Mouse (Mus musculus): ENCODE data around the gene Cmya5. TPM values are rescaled to one million over a fixed set of nuclear protein-coding genes. Genes with fewer than 3 reads are reported as not detected.
"Not testable (repeated sequence)": the region's sequence is repeated elsewhere in the genome, so short reads cannot be mapped to it uniquely, and the experiment has no call there.

The Cmya5 gene
- total RNA-seq, 2 experiments from 2014 or later = 7.8 to 29.4 TPM

DNA sequence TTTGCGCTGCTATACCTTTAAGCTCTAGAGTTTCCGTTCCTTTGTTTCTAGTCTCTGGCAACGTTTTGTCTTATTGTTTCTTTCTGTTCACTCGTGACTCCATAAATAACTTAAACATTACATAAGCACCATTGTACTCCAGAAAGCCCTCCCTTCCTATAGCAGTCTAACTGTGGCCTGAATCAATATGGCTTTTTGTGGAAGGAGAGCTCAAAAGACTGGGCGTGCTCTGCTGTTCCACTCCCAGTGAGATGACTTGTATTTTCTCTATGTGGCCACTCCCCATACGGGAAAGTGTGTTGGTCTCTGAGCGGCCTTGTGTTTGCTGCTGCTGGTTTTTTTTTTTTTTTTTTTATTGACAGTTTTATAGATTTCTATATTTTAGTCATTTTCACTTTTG, 27.3 kb downstream of the Cmya5 start:
- no peak for DNase-seq

DNA sequence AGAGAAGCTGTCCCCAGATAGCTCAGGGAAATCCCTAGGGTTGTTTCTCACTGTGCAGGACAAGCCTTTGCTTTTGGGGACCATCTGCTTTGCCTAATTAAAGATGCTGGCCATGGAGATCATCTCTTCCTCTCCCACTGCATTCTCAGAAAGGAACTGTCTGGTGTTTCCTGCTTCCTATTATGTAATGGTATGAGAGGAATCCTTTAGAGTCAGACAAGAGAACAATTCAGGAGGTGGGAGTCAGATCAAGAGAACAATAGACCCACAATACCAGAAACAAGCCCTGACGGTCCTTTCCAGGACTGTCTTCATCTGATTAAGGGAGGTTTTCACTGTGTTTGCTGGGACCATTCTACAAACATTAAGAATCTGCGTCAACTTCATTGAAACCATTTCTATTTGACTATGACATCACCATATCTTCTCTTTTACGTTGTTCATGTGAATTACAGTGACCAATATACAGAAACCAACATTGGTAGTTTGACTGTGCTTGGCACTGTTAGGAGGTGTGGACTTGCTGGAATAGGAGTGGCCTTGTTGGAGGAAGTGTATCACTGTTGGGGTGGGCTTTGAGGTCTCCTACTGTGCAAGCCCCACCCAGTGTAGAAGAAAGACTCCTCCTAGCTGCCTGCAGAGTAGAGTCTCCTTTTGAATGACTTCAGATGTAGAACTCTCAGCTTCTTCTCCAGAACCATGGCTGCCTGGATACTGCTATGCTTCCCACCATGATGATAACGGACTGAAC, 42.0 kb downstream of the Cmya5 start:
- DNase-seq = no peak

DNA sequence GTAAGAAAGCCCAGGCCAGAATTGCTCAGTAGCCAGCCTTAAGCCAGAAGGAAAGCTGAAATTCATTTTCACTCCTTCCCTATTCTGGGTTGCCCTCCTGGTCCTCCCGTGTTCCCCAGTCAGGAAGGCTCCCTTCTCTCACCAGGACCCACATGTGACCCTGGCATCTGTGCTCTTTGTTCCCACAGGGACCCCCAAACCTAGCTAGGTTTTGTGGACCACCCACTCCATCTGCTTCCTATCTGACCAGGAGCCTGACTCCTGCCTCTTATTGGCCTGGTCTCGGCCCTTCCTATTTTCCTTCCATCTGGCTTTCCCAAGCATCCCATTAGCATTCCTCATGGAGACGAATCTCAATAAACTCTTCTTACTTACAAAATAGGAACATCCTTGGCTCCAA, 45.9 kb downstream of the Cmya5 start:
- DNase-seq = no peak

DNA sequence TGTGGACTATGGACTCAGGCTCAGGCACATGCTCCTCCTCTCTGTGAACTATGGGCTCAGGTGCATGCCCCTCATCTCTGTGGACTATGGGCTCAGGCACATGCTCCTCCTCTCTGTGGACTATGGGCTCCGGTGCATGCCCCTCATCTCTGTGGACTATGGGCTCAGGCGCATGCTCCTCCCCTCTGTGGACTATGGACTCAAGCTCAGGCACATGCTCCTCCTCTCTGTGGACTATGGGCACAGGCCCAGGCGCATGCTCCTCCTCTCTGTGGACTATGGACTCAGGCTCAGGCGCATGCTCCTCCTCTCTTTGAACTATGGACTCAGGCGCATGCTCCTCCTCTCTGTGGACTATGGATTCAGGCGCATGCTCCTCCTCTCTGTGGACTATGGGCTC, 47.9 kb downstream of the Cmya5 start:
- no peak for DNase-seq

DNA sequence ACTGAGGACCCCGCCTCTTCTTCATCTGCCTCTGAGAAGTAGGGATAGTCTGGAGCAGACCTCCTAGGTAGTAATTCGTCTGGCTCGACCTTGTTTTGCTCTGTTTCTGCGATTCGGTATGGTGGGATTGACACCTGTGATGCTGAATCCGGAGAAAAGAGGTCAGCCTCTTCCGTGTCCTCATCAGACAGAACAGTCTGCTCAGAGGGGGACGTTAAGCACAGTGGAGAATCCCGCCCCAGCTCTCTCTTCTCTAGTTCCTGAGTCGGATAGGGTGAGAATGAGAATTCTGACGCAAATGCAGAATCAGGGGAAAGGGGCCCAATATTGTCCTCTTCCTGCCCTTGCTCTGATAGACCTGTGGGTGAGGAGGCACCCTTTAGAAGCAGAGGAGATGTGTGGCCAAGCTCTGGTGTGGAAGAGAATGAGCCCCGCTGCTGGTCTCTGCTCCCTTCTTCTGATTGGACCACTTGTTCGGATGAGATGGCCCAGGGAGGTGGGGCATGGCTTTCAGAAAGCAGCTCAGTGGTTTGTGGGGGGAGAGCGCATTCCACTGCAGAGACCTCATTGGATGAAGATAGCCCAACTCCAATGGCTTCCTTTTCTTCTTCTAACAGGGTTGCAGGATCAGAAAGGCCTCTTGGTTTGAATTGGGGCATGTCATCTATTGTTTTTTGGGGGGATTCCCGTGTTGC, 49.3 kb downstream of the Cmya5 start:
- DNase-seq = no peak

DNA sequence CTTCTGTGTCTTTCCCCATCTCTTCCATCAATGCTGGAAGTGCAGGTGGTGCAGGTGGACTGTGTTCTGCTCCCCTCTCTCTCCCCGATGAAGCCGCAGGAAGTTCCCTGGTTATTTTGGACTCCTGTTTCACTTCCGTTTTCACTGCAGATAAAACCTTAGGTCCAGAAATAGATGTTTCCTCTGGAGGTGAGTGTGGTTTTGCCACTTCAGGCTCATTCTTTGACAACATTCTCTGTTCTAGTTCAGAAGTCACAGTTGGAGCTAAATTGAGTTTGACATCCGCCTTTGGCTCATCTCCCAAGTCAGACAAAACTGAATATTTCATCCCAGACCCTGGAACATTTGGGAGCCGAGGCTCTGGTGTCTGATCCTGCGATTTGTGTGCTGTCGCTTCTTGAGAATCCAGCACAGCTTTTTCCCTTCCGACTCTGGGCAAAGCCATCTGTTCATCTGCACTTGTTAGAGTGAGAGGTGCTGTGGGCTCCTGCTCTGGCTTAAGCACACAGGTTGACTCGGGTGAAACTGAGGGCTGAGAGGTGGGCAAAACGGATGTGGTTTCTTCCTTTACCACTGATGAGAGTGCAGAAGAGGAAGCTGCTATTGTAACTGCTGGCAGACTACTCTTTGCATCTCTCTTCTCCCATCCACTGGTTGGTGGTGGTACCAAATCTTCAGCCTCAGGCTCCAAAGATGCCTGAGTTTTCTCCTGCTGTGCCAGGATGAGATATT, 50.2 kb downstream of the Cmya5 start:
- no peak for DNase-seq

DNA sequence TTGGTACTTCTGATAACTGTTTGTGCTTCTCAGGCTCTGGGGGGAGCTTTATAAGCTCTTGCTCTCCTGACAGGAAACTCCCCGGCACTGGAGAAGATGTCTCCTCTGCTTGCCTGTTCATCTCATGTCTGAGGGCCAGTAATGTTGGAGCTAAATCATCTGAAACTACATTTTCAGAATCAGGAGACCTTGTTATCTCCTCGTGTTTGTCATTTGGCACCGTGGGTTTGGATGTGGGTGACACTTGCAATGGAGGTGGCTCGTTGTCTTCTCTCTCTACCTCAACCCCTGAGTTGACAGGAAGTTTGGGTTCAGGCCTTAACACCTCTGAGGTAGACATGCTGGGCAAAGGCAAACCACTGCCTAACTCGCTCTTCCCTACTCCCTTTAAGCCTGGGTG, 50.8 kb downstream of the Cmya5 start:
- DNase-seq = no peak

DNA sequence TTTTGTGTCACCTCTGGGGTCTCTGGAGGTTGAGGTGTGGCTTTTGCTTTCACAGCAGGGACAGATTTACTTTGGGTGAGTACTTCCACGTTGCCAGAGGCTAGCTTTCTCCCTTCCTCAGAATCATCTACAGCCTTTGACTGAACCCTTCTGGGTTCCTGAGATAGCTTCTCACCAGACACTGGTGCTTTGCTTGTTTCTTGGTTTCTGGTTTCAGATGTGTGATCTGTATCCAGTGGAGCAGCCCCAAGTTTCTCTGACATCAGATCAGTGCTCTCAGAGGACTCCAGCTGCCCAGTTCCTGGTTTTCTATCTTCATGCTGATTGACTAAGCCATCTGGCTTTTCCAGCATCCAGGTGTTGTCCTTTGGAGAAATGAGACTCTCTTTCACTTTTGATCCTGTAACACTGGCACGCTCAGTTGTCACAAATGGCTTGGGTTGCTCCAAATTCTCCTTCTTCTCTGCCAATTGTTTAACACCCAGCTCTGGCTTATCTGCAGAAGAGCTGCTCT, 51.6 kb downstream of the Cmya5 start:
- DNase-seq = no peak

DNA sequence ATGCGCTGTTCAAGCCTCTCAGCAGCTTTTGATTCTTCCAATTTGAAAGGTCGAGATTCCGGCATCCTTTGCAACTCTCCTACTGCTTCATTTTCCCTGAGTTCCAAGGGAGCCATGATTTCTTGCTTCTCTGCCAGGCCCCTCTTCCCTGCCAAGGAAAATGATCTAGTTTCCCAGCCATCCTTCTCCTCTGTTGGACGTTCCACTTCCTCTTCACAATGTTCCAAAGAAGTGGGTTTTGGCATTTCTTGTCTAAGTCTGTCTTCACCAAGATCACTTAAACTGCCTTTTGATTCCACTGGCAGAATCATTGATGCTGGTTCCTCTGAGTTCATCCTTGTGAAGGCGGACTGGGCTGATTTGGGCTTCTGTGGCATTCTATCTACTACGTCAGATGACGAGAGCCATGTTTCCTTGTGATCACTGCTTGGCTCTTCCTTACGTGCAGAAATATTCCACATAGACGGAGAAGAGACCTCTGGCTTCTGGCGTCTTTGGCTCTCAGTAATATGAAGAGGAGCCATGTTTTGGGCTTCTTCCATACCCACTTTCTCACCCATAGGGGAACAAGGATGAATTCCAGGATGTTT, 52.6 kb downstream of the Cmya5 start:
- no peak for DNase-seq

DNA sequence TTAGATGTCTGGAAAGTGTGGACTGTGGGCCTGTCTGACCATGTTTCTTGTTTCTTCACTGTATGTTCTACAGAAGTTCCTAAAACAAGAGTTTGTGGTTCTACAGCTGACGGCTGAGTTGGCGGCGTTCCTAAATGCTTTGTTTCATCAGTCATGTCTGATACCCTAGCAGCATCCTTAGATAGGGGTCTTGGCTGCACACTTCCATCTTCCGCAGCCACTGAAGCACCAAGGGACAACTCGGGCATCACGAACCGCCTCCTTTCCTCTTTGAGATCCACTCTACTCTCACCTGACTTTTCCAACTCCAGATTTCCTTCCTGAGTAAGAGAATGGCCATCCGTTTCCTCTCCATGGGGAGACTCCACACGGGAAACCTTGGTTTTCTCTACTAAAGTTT, 53.3 kb downstream of the Cmya5 start:
- no peak for DNase-seq

DNA sequence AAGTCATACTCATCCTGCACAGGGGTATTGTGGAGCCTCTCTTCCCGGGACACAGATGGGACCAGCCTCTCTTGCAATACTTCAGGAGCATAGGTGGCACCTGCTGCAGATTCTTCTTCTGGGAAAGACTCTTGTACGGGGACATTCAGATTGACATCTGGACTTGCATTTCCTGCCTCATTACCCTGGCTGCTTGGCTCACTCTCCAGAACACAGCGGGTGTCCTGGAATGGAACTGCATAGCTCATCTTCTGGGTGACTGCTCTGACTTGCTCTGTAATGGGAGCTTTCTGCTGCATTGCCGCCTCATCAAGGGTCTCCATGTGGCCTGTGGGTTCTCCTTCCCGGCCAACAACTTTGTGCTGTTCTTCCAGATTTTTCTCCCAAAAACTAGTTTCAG, 55.0 kb downstream of the Cmya5 start:
- DNase-seq = no peak

DNA sequence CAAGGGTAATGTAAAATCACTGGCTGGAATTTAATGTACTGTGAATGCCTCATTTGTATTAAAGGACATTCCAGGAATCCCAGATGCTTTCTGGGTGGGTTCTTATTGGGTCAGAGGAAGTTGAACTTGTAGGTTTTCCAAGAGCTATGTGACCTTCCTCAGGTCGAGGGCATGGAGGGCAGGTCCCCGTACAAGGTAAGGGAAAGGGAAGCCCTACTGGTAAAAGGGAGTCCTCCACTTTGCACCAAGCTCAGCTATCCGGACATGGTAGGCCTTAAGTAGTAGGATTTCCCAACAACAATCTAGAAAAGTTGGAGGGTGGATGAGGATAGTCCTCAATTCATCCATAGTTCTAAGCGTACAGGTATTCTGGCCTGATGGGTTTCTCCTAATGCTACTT, 58.8 kb downstream of the Cmya5 start:
- no peak for DNase-seq

DNA sequence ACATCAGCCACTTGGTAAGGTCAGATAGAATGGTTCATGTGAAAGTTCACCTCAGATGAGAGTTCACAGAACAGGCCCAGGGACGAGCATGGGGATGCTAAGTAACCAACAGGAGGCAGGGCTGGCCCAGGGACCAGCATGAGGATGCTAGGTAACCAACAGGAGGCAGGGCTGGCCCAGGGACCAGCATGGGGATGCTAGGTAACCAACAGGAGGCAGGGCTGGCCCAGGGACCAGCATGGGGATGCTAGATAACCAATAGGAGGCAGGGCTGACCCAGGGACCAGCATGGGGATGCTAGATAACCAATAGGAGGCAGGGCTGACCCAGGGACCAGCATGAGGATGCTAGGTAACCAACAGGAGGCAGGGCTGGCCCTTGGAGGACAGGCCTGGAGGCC, 62.2 kb downstream of the Cmya5 start:
- DNase-seq = not testable (repeated sequence)

DNA sequence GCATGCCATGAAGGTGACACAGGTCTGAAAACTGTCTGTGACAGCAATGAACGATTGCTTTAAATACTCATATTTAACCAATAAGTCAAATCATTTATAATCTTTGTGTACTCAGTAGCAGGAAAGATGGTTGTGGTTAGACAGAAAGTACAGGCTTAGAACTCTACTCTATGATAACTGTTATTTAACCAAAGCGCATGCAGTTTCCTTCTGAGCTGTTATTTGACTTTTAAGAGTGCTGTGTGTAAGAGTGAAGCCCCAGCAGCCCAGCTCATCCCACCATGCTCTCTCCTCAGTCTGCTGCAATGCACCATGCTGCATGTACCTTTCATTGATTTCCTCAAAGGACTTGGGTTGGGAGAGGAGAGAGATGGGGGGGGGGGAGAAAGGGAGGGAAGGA, 63.7 kb downstream of the Cmya5 start:
- DNase-seq = no peak

DNA sequence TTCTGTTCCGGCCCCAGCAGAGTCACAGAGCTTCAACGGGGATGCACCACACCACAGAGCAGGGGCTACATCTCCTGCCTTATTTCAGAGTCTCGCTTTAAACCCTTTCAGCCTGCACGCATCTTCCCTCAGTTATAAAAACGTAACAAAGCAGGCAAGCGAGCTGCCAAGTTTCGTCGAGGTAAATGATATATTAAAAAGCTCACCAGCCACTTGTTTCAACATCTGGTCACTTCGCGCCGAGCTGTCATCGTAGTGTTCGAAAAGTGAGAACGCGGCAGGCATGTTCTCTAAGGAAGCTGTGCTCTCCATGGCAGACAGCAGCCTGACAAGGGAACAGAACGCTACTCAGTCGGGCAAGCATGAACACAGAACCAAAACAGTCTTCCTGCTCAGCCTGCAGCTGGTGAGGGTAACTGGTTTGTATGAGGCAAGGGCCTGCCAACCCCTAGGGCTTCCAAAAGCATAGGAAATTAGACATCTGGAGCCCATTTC, 70.3 kb downstream of the Cmya5 start:
- no peak for DNase-seq

DNA sequence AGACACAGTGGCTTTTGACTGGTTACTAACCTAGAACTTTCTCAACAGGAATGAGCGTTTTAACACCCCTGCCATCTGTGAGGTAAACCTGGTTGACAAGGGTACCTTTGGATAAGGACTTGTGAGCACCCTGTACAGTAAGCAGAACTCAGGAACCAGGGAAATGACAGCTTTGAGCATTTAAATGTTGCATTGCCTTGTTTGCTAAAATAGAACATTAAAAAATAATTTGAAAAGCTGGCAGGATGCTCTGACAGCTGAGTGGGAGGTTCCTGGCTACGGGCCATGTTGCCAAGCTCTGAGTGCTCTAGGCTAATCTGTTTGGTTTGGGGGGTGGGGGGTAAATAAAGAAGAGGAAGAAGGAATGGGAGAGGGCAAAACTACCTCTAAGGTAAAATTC, 70.9 kb downstream of the Cmya5 start:
- peak; percentile 53 for DNase-seq

DNA sequence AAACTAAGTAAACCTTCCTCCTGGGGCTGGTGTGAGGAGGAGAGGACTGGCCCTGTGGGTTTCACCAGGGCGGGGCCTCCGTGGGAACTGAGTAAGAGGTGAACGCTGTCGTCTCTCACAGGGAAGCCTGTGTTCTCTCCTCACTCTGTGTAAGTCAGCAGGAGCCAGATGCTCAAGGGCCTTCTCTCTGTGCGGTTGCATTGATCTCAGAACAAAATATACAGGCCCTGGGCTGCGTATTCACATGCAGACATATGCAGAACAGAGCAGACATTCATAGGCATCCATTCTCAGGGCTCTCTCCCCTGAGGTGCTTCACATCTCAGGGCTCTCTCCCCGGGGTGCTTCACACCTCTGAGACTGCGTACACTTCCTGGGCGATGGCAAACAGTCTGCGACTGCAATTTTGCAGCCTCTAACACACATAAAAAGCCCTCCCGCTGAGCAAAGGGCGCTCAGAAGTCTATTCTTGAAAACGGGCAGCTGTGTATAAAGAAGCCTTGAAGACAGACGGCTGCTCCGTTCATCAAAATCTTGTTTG, 71.6 kb downstream of the Cmya5 start:
- no peak for DNase-seq

DNA sequence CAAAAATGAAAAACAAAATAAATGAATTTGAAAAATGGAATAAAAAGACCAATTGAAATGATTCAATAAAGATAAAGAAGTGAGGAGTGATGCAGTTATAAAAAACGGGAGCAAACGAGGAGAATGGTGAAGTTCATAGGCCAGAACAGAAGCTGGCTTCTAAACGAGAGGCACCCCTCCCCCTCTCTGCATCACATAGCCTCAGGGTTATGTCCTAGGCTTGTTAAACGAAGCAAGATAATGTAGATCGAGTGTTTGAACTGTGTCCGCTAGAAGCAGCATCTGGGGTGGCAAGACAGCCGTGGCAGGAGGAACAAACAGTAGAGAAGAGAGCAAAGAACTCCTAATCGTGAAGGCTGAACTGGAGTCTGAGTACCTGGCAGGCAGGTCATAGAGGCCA, 74.1 kb downstream of the Cmya5 start:
- DNase-seq = no peak

DNA sequence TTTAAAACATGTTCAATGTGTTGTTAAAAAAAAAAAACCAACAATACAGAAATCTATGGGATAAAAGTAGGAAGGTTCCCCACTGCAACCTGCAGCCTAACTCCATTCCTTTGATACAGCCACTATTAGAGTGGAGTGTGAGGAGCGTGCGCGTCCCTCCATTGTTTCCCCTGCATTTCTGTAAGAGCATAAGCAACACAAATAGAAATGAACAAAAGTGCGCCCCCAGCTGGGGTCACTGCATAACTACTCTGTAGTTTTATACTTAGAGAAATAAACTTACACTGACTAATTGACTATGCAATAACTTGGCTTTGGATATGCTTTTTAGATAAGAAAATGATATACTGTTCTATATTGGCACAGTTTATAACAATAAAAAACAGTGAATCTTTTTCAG, 75.0 kb downstream of the Cmya5 start:
- DNase-seq = peak; percentile 62

DNA sequence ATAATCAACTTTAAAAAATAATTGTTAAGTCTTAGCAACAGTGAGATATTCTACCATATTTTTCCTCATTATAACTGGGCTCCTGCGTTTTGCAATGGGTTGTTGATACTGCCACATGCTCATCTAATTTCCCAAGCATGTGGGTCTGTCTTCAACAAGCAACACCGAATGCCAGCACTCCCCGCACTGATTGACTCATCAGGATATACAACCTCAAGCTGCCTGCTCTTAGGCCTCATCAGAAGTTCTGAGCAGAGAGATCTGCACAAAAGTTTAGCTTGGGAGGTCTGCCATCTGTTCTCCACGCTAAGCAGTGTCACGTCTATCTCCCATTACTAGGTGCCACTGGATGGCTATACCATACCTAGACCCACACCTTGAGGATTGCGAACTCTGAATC, 76.2 kb downstream of the Cmya5 start:
- no peak for DNase-seq

DNA sequence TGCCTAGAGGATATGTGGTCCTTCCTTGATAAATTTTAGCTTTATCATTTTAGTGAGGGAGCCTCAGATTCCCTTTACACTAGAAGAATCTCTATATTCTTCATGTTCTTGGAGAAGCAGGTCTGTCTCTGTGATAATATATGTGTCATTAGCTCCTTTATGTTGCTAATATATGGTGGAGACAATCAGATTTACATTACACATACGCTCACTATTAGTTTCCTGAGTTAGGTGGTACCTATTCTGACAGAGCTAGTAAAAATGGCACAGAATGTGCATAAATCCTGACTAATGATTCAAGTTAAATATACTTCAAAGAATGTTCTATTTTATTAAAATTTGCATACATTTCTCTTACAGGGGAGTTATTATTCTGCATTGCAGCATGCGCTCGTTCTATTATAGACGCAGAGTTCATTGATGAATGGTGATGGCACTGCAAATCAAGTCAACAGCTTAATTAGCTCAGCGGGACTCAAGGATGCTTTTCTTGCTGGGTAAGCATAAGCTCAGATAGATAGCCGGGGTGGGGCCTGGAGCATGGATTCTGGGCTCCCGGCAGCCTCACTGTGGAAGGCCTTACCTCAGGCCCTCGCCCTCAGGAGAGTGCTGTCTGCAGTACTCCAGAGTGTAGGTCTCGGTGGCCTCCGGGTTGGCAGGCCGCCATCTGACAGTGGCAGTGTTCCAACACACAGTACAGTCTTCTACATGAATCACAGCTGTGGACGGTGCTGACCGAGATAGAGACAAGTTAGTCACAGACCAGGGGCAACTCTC, 81.5 kb downstream of the Cmya5 start:
- peak; percentile 92 for DNase-seq

DNA sequence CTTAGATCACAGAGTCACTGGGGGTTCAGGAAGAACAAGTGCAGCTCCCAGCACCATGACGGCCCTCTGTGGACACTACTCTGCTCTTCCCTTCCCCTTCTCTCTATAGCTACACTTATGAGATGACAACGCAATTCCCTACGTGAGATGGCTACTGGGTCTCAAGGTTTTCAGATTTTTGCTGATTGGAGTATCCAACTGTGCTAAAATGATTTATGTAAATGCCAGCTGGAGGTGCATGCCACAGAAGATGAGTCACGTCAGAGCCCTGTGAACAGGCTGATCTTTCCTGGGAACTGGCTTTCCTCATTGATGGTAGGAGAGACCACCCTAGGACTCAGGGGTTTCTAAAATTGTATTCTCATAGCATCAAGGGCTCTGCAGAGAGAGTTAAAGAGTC, 83.2 kb downstream of the Cmya5 start:
- DNase-seq = no peak
